Mouse (Mus musculus) midbrain, embryonic 11.5 days (tissue): Measurements from ENCODE around the gene Cadm1. TPM values are rescaled to one million over a fixed set of nuclear protein-coding genes. Genes with fewer than 3 reads are reported as not detected.

Experiments
- ATAC-seq: fragments of 200-750 bp; cut with Nextera tagmentation; 2 replicates; pipeline ENCODE4 v1.8.0; 2017; ENCODE audit warnings: moderate TSS enrichment, moderate library complexity; ENCODE audit not compliant: low FRiP score
- DNase-seq: peaks from one replicate; pipeline ENCODE4 v3.0.0; 2015; ENCODE audit warnings: low spot score; ENCODE audit errors: missing footprints
- H3K27ac ChIP-seq: fragments of 300-500 bp; sonication (generic); 2 replicates; pipeline ENCODE4 v1.5.1; 2014; ENCODE audit warnings: low read depth, low read length
- H3K27me3 ChIP-seq: fragments of 300-500 bp; sonication (generic); 2 replicates; pipeline ENCODE4 v1.6.1; 2014; ENCODE audit warnings: mild to moderate bottlenecking, low read length, moderate library complexity, mixed read lengths; ENCODE audit not compliant: control insufficient read depth, insufficient read depth
- H3K36me3 ChIP-seq: fragments of 300-500 bp; sonication (generic); 2 replicates; pipeline ENCODE4 v1.6.1; 2014; ENCODE audit warnings: mild to moderate bottlenecking, low read length, moderate library complexity, mixed read lengths; ENCODE audit not compliant: control insufficient read depth, insufficient read depth
- H3K4me1 ChIP-seq: fragments of 300-500 bp; sonication (generic); 2 replicates; pipeline ENCODE4 v1.6.1; 2014; ENCODE audit warnings: low read length; ENCODE audit not compliant: control insufficient read depth, insufficient read depth
- H3K4me2 ChIP-seq: fragments of 300-500 bp; sonication (generic); 2 replicates; pipeline ENCODE4 v1.6.1; 2014; ENCODE audit warnings: mild to moderate bottlenecking, moderate library complexity
- H3K4me3 ChIP-seq: fragments of 300-500 bp; sonication (generic); 2 replicates; pipeline ENCODE4 v1.5.1; 2014; ENCODE audit warnings: low read depth, low read length
- H3K9ac ChIP-seq: fragments of 300-500 bp; sonication (generic); 2 replicates; pipeline ENCODE4 v1.6.1; 2014; ENCODE audit warnings: low read length
- H3K9me3 ChIP-seq: fragments of 300-500 bp; sonication (generic); 2 replicates; pipeline ENCODE4 v1.6.1; 2016; ENCODE audit warnings: low read length; ENCODE audit not compliant: control insufficient read depth
- WGBS: fragments of 180-500 bp; shearing (Covaris S2); extraction: QIAGEN DNeasy Blood & Tissue Kit; methylation state at CpG from one replicate; pipeline ENCODE4 v1.1.7; 2014; 5-methylcytosine and 5-hydroxymethylcytosine counted together
- polyA plus RNA-seq: library from polyadenylated mRNA; unstranded; fragments of >200 nt; fragmentation: Nextera tagmentation; extraction: Ambion mirVana; gene quantifications from 2 replicates; pipeline ENCODE4 v1.2.1, GENCODE M21; 2014

The Cadm1 gene
- polyA plus RNA-seq, 1 experiment from 2014 or later, result 90.9 TPM

GRCm38 (mm10) chr9:47608921-47609320, 78.9 kb downstream of the Cadm1 start:
- Histone ChIP-seq H3K27me3 (no peaks in the 10 kb centered on the region), H3K4me3 (no peak overlapping the region), H3K9ac (no peak overlapping the region), H3K27ac (no peak overlapping the region), H3K9me3 (no peaks in the 10 kb centered on the region), H3K4me1 (peaks cover 8% of the 10 kb centered on the region; the same call in 1 of the 2 replicates), H3K36me3 (no peaks in the 10 kb centered on the region), H3K4me2 (no peak overlapping the region)
- DNase-seq (no peak), ATAC-seq (no peak)
- WGBS, result 61% methylated on average over 5 of the region's 6 CpGs

GRCm38 (mm10) chr9:47609443-47609842, 79.5 kb downstream of the Cadm1 start:
- Histone ChIP-seq H3K4me2 (no peak overlapping the region), H3K27me3 (no peaks in the 10 kb centered on the region), H3K4me1 (peaks cover 8% of the 10 kb centered on the region; the same call in 1 of the 2 replicates), H3K36me3 (no peaks in the 10 kb centered on the region), H3K9ac (no peak overlapping the region), H3K4me3 (no peak overlapping the region), H3K9me3 (no peaks in the 10 kb centered on the region), H3K27ac (no peak overlapping the region)
- no peak for ATAC-seq
- WGBS, result 56% methylated on average over 4 of the region's 4 CpGs
- no peak for DNase-seq

- ATAC-seq (no peak), DNase-seq (no peak)
- Histone ChIP-seq H3K9ac (no peak overlapping the region), H3K27me3 (no peaks in the 10 kb centered on the region), H3K36me3 (no peaks in the 10 kb centered on the region), H3K4me1 (peaks cover 8% of the 10 kb centered on the region; the same call in 1 of the 2 replicates), H3K4me2 (no peak overlapping the region), H3K4me3 (no peak overlapping the region), H3K9me3 (no peaks in the 10 kb centered on the region), H3K27ac (no peak overlapping the region)
- WGBS, result 86% methylated on average over 11 of the region's 11 CpGs
Measured at GRCm38 (mm10) chr9:47610316-47610715, 80.3 kb downstream of the Cadm1 start.

- no peak overlapping the region for H3K4me2 ChIP-seq
- H3K9ac ChIP-seq, result no peak overlapping the region
- H3K27me3 ChIP-seq, result no peaks in the 10 kb centered on the region
- WGBS, result 90% methylated on average over 13 of the region's 13 CpGs
- peaks cover 11% of the 10 kb centered on the region; the same call in 1 of the 2 replicates for H3K4me1 ChIP-seq
- H3K4me3 ChIP-seq, result no peak overlapping the region
- no peaks in the 10 kb centered on the region for H3K36me3 ChIP-seq
- no peak for ATAC-seq
- H3K27ac ChIP-seq, result no peak overlapping the region
- H3K9me3 ChIP-seq, result no peaks in the 10 kb centered on the region
- DNase-seq, result no peak
Measured at GRCm38 (mm10) chr9:47612894-47613412, 83.0 kb downstream of the Cadm1 start.

- WGBS, result 80% methylated on average over 6 of the region's 6 CpGs
- DNase-seq (no peak), ATAC-seq (no peak)
- peaks cover 3% of the 10 kb centered on the region; the same call in 1 of the 2 replicates for H3K4me1 ChIP-seq
- H3K36me3 ChIP-seq, result no peaks in the 10 kb centered on the region
- H3K27ac ChIP-seq, result no peak overlapping the region
- H3K9ac ChIP-seq, result no peak overlapping the region
- H3K4me2 ChIP-seq, result no peak overlapping the region
- no peaks in the 10 kb centered on the region for H3K27me3 ChIP-seq
- H3K9me3 ChIP-seq, result no peaks in the 10 kb centered on the region
- H3K4me3 ChIP-seq, result no peak overlapping the region
Measured at GRCm38 (mm10) chr9:47615049-47615448, 85.1 kb downstream of the Cadm1 start.

GRCm38 (mm10) chr9:47616391-47616790, 86.4 kb downstream of the Cadm1 start:
- peaks cover 3% of the 10 kb centered on the region; the same call in 1 of the 2 replicates for H3K4me1 ChIP-seq
- no peak overlapping the region for H3K27ac ChIP-seq
- H3K36me3 ChIP-seq, result no peaks in the 10 kb centered on the region
- no peak overlapping the region for H3K9ac ChIP-seq
- no peaks in the 10 kb centered on the region for H3K27me3 ChIP-seq
- no peak overlapping the region for H3K4me3 ChIP-seq
- ATAC-seq (no peak), DNase-seq (no peak)
- H3K4me2 ChIP-seq, result no peak overlapping the region
- 86% methylated on average over 4 of the region's 4 CpGs for WGBS
- H3K9me3 ChIP-seq, result no peaks in the 10 kb centered on the region

GRCm38 (mm10) chr9:47619501-47620029, 89.6 kb downstream of the Cadm1 start:
- Histone ChIP-seq H3K9me3 (no peaks in the 10 kb centered on the region), H3K4me3 (no peak overlapping the region), H3K27ac (no peak overlapping the region), H3K4me2 (no peak overlapping the region), H3K27me3 (no peaks in the 10 kb centered on the region), H3K9ac (no peak overlapping the region), H3K4me1 (peaks cover 7% of the 10 kb centered on the region; the same call in 1 of the 2 replicates), H3K36me3 (no peaks in the 10 kb centered on the region)
- WGBS, result 78% methylated on average over 8 of the region's 8 CpGs
- DNase-seq (no peak), ATAC-seq (no peak)

- no peak overlapping the region for H3K4me2 ChIP-seq
- no peaks in the 10 kb centered on the region for H3K27me3 ChIP-seq
- H3K9ac ChIP-seq, result no peak overlapping the region
- H3K4me3 ChIP-seq, result no peak overlapping the region
- 75% methylated on average over 12 of the region's 12 CpGs for WGBS
- 0 out of 2 replicates have a peak, but pooled peaks cover 4% of the 10 kb centered on the region for H3K4me1 ChIP-seq
- no peak overlapping the region for H3K27ac ChIP-seq
- DNase-seq (no peak), ATAC-seq (no peak)
- no peaks in the 10 kb centered on the region for H3K9me3 ChIP-seq
- H3K36me3 ChIP-seq, result no peaks in the 10 kb centered on the region
Measured at GRCm38 (mm10) chr9:47623447-47624445, 93.8 kb downstream of the Cadm1 start.
